Mouse (Mus musculus) urinary bladder, postnatal 10 days (tissue): ENCODE data around the gene Akr1c6.
"Not testable (repeated sequence)": the region's sequence is repeated elsewhere in the genome, so short reads cannot be mapped to it uniquely, and the experiment has no call there.

Source experiments
- DNase-seq: peaks from one replicate; pipeline ENCODE4 v3.0.0; 2022; ENCODE audit warnings: low spot score

Gene Akr1c6

DNA sequence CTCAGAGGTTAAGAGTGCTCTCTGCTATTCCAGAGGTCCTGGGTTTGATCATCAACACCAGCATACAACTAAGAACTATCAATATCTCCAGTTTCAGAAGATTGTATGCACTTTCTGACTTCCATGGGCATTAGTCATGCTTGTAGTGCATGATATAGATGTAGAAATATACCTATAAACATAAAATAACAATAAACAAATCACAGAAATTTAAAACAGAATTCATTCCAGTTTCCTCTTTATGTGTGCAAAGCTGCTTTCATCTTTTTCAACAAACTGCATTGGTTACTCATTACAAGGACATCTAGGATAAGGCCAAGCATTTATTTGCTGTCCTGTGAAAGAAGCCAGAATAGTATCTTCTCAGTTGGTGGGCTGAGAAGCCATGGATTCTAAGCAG is at the start of gene Akr1c6:
TSS of gene Akr1c6 (plus strand) at position 301 of the 400 bp plus-strand sequence.
- no peak for DNase-seq

DNA sequence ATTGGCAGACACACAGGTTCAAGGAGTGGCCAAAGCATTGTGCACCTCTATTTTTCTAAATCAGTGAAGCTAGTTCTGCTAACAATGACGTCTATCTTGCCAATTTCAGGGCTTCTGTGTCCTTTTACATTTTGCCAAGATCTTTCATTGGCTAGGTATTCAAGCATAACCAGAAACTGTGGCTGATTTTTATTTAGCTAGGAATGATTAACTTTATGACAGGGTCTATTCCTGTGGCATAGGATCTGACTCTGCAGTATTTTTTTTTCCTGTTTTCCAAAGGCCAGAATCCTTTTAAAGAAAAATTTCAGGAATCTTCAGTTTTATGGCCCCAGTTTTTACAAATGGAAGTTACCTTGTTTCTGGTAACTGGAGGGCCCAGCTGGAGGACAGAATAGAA is 49.2 kb upstream of the Akr1c6 start:
- DNase-seq: no peak

GRCm38 (mm10) chr13:4385541-4385940 is 48.6 kb upstream of the Akr1c6 start:
- DNase-seq: no peak

GRCm38 (mm10) chr13:4388762-4389446 is 45.2 kb upstream of the Akr1c6 start:
- DNase-seq: no peak

DNA sequence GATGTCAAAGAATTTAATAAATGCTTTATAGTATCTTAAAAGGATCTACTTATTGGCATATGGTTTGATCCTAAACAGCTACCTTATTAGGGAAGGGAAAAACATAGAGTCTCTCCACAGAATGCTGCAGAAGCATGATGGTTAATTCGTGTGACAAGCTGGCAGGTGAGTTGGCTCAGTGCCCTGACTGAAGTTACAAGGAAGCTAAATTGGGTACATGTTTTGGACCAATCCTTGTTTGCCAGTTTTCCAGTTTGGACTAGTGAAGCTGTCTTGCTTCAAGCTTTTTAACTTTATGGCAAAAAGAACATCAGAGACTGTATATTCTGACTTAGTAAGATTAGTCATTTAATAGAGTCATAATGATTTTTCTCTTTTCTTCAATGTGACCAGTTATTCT is 33.7 kb upstream of the Akr1c6 start:
- DNase-seq: not testable (repeated sequence)

GRCm38 (mm10) chr13:4400831-4401230 is 33.3 kb upstream of the Akr1c6 start:
- DNase-seq: no peak

- DNase-seq: no peak
These were observed 31.9 kb upstream of the Akr1c6 start for GRCm38 (mm10) chr13:4402221-4402620.

DNA sequence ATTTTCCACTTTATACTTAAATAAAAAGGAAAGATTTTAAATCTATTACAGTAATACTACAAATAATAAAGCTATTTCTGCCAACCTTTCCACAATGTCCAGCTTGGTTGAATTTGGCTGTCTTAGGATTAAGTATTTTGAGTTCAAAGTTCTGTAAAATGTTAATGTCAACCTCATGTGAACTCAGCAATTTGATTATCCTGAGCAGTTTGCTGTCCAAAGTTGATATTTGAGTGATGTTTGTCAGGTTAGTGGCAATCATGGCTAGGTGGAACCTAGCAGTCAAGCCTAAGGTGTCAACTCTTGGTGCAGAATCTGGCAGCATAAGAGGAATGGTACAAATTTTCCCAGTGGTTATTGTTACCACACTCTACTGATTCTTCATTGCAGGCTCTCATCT is 29.4 kb upstream of the Akr1c6 start:
- DNase-seq: no peak

GRCm38 (mm10) chr13:4406771-4407170 is 27.3 kb upstream of the Akr1c6 start:
- no peak for DNase-seq

- no peak for DNase-seq
These were observed 5.5 kb upstream of the Akr1c6 start for GRCm38 (mm10) chr13:4428558-4428957.

GRCm38 (mm10) chr13:4429034-4429433 is 5.1 kb upstream of the Akr1c6 start:
- DNase-seq: no peak

- no peak for DNase-seq
These were observed 3.0 kb upstream of the Akr1c6 start for GRCm38 (mm10) chr13:4431129-4431528.

DNA sequence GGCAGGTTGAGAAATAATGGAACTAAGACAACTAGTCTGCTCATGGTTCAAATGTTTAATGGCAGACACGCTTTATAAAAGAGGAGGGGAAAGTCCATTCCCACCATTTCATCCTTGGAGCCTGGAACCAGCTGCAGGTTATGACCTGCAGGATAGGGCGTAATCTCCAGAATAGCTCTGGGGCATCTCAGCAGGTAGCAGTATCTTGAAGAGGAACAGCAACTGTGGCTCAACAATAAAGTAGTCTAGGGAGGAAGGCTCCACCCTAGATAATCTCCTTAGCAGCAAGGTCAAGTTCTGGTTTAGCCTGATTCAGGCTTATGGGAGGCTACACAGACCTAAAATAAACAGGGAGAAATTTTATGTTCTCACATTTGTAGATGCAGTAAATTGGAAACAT is 31.5 kb downstream of the Akr1c6 start:
- DNase-seq: no peak

- no peak for DNase-seq
These were observed 33.8 kb downstream of the Akr1c6 start for GRCm38 (mm10) chr13:4467896-4468295.
